ENCODE assay signal across 18 mouse cellular contexts in genomic region chr12:3657234-3657633, GRCm38 (mm10).
"Had no signal": no experiment of that assay in that cellular context is flagged by ENCODE, and none has a peak within 500 bp of the region (broad histone marks: within the 10 kb centered on the region; RNA-seq: fewer than 3 reads in every experiment).

No protein-coding gene starts in this region.

- ATAC-seq: midbrain, embryonic 13.5 days; midbrain, embryonic 16.5 days had no signal

- DNase-seq: kidney, adult 11 months; kidney, adult 8-10 months; kidney, postnatal 10 days; layer of hippocampus, postnatal 36 days; liver, embryonic 13.5 days; lung, postnatal 10 days; lung, postnatal 36 days; retina, postnatal 1 day; right cerebral cortex, postnatal 25 days; thymus, postnatal 25 days had no signal

- H3K27ac ChIP-seq: kidney, embryonic 15.5 days; left cerebral cortex, adult 2 months; liver, embryonic 13.5 days; lung, embryonic 15.5 days; midbrain, embryonic 13.5 days; neural tube, embryonic 13.5 days; stomach, embryonic 15.5 days had no signal

- H3K36me3 ChIP-seq: kidney, embryonic 15.5 days; liver, embryonic 13.5 days; lung, embryonic 15.5 days; midbrain, embryonic 13.5 days; neural tube, embryonic 13.5 days; stomach, embryonic 15.5 days had no signal

- H3K4me3 ChIP-seq: kidney, embryonic 15.5 days; left cerebral cortex, adult 2 months; liver, embryonic 13.5 days; lung, embryonic 15.5 days; midbrain, embryonic 13.5 days; myocyte; neural tube, embryonic 13.5 days; stomach, embryonic 15.5 days had no signal

- H3K9ac ChIP-seq: kidney, embryonic 15.5 days; liver, embryonic 13.5 days; lung, embryonic 15.5 days; midbrain, embryonic 13.5 days; neural tube, embryonic 13.5 days; stomach, embryonic 15.5 days had no signal

- H3K4me1 ChIP-seq: kidney, embryonic 15.5 days; liver, embryonic 13.5 days; lung, embryonic 15.5 days; neural tube, embryonic 13.5 days; stomach, embryonic 15.5 days had no signal

- H3K9me3 ChIP-seq: kidney, embryonic 15.5 days; liver, embryonic 13.5 days; lung, embryonic 15.5 days; midbrain, embryonic 13.5 days; neural tube, embryonic 13.5 days; stomach, embryonic 15.5 days had no signal

- H3K27me3 ChIP-seq: kidney, embryonic 15.5 days; liver, embryonic 13.5 days; lung, embryonic 15.5 days; midbrain, embryonic 13.5 days; neural tube, embryonic 13.5 days; stomach, embryonic 15.5 days had no signal

- H3K4me2 ChIP-seq: kidney, embryonic 15.5 days; liver, embryonic 13.5 days; lung, embryonic 15.5 days; midbrain, embryonic 13.5 days; neural tube, embryonic 13.5 days; stomach, embryonic 15.5 days had no signal
